Mouse (Mus musculus) hindbrain, embryonic 10.5 days (tissue): ENCODE measurements around the gene Slc2a8. TPM values are rescaled to one million over a fixed set of nuclear protein-coding genes. Genes with fewer than 3 reads are reported as not detected.
A peak's percentile ranks its signal among the peaks of the same experiment; 100 is the strongest.

Source experiments
- DNase-seq: peaks from one replicate; pipeline ENCODE4 v3.0.0-alpha.2; 2017; ENCODE audit warnings: low spot score
- H3K27ac ChIP-seq: fragments of 300-500 bp; sonication (generic); 2 replicates; pipeline ENCODE4 v1.5.1; 2016; ENCODE audit warnings: mild to moderate bottlenecking, moderate library complexity
- H3K27me3 ChIP-seq: fragments of 300-500 bp; sonication (generic); 2 replicates; pipeline ENCODE4 v1.6.1; 2016; ENCODE audit warnings: mild to moderate bottlenecking; ENCODE audit not compliant: poor library complexity, insufficient read depth, severe bottlenecking
- H3K36me3 ChIP-seq: fragments of 300-500 bp; sonication (generic); 2 replicates; pipeline ENCODE4 v1.6.1; 2016; ENCODE audit warnings: mild to moderate bottlenecking, moderate library complexity
- H3K4me1 ChIP-seq: fragments of 300-500 bp; sonication (generic); replicated peaks from 2 replicates; pipeline ENCODE4 v1.6.1; 2016; ENCODE audit warnings: mild to moderate bottlenecking
- H3K4me3 ChIP-seq: fragments of 300-500 bp; sonication (generic); 2 replicates; pipeline ENCODE4 v1.5.1; 2016; ENCODE audit warnings: mild to moderate bottlenecking, moderate library complexity
- H3K9me3 ChIP-seq: fragments of 300-500 bp; sonication (generic); 2 replicates; pipeline ENCODE4 v1.6.1; 2016; ENCODE audit warnings: mild to moderate bottlenecking, moderate library complexity
- WGBS: fragments of 180-500 bp; shearing (Covaris S2); methylation state at CpG from one replicate; pipeline ENCODE4 v1.1.7; 2016; 5-methylcytosine and 5-hydroxymethylcytosine counted together
- polyA plus RNA-seq: library from polyadenylated mRNA; unstranded; fragments of >200 nt; fragmentation: Nextera tagmentation; extraction: Ambion mirVana; gene quantifications from 2 replicates; pipeline ENCODE4 v1.2.1, GENCODE M21; 2016

Slc2a8 gene
- polyA plus RNA-seq, 1 experiment from 2014 or later = 27.4 TPM

GRCm38 (mm10) chr2:32966689-32967631, 14.9 kb downstream of the Slc2a8 start:
- peaks cover 64% of the 10 kb centered on the region for H3K4me1 ChIP-seq
- H3K4me3 ChIP-seq = peak overlapping the region; percentile 73
- H3K9me3 ChIP-seq = no peaks in the 10 kb centered on the region
- no peaks in the 10 kb centered on the region for H3K27me3 ChIP-seq
- peak overlapping the region; percentile 94 for H3K27ac ChIP-seq
- peak; percentile 86 for DNase-seq
- peaks cover 30% of the 10 kb centered on the region for H3K36me3 ChIP-seq
- WGBS = under 1% methylated on average over 55 of the region's 55 CpGs

DNA sequence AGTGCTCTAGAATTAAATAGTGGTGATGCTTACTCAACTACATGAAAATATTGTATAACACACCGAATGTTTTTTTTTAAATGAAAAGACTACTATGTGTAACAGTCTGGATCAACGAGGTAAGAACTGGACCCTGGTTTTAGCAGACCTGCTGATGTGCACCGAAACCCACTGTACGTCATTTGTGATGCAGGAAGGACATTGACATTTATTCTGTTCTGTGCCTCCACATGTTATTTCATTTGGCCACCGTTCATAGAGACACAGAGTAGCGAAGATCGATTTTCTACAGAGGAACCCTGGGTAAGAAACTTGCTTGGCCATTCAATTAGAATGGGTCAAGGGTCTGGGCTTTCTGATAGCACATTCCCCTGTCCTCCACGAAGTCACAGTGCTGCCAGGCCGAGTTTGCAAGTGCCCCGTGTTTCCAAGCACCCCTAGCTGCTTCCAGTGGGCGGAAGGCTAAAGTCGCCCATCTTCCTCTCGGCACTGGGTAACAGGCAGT, 15.6 kb downstream of the Slc2a8 start:
- peaks cover 30% of the 10 kb centered on the region for H3K36me3 ChIP-seq
- H3K4me1 ChIP-seq = peaks cover 66% of the 10 kb centered on the region
- H3K27ac ChIP-seq = peak overlapping the region; percentile 94
- H3K4me3 ChIP-seq = peak overlapping the region; percentile 73
- no peak for DNase-seq
- 12% methylated on average over 13 of the region's 13 CpGs for WGBS
- no peaks in the 10 kb centered on the region for H3K27me3 ChIP-seq
- no peaks in the 10 kb centered on the region for H3K9me3 ChIP-seq

DNA sequence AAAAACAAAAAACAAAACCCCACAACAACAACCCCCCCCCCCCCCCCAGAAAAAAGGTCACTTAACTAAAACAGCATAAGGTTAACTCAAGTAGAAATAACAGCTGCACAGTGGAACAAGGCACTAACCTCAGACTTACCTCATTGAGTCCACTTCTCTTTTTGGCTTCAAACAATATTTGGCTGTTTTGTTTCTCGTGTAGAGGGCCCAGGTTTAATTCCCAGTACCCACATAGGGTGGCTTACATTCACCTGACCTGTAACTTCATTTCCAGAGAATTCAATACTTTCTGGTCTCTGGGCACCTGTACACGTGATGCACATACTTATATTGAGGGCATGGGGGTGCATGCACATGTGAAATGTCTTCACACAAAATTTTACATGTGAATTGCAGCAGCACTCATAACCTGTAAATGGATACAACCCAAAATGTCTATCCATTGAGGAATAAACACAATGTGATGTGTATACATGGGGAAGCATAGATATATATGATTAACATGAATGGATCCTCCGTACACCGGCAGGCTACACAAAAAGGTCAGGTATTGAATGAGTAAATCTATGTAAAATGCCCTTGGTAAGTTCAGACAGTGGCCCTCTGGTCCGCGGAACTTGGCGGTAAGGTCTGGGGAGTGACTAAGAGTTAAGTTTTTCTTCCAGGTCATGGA, 16.2 kb downstream of the Slc2a8 start:
- WGBS = 17% methylated on average over 7 of the region's 7 CpGs
- Histone ChIP-seq H3K4me1 (peaks cover 70% of the 10 kb centered on the region), H3K27ac (no peak overlapping the region), H3K9me3 (no peaks in the 10 kb centered on the region), H3K4me3 (peak overlapping the region; percentile 73), H3K36me3 (peaks cover 30% of the 10 kb centered on the region), H3K27me3 (no peaks in the 10 kb centered on the region)
- DNase-seq = no peak

DNA sequence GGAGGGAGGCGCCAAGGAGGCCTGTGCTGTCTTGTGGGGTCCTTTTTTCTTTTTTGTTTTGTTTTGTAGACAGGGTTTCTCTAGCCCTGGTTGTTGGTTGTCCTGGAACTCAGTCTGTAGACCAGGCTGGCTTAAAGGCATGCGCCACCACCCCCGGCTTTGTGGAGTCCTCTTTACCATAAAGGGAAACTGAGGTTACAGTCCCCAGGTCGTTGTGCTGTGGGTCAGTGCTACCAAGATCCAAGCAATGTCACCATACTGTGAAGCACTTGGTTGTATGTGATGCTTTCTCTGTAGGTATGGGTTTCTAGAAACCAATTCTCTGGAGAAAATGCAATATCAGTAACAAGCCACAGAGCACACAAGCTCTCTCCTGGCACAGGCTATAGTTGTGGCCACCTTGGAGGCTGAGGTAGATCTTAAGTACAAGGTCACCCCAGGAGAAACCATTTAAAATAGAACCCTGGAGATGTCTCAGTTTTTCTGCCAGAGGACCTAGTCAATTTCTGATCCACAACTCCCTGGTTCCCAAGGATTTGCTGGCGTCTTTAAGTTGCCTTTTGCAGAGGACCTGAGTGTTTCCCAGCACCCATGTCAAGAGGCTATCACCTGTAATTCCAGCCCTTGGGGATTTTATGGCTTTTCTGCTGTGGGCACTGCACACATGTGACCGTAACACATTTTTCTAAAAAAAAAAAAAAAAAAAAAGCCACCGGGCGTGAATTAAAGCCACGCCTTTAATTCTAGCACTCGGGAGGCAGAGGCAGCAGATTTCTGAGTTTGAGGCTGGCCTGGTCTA, 17.0 kb downstream of the Slc2a8 start:
- Histone ChIP-seq H3K4me1 (peaks cover 76% of the 10 kb centered on the region), H3K4me3 (peak overlapping the region; percentile 98; the same call in 1 of the 2 replicates), H3K27me3 (no peaks in the 10 kb centered on the region), H3K9me3 (no peaks in the 10 kb centered on the region), H3K36me3 (peaks cover 30% of the 10 kb centered on the region), H3K27ac (no peak overlapping the region)
- WGBS = 31% methylated on average over 10 of the region's 10 CpGs
- no peak for DNase-seq

DNA sequence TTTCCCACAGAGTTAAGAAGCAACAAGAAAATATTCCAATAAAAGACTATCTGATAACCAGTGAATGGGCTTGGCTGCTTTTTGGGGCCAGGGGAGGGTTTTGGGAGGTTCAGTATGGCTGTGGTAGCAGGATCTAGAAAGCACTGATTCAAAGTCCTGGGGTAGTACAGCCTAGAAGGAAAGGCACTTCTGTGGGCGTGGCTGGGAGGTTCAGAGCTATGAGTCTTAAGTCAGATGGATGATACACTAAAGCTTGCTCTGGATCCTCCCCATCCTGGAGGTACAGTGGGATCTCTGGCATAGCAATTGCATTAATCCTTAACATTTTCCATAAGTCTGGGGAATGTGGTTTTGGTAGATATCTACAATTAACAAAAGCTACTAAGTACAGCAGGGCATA, 17.9 kb downstream of the Slc2a8 start:
- Histone ChIP-seq H3K27me3 (no peaks in the 10 kb centered on the region), H3K4me1 (peaks cover 76% of the 10 kb centered on the region), H3K27ac (no peak overlapping the region), H3K9me3 (no peaks in the 10 kb centered on the region), H3K36me3 (peaks cover 30% of the 10 kb centered on the region), H3K4me3 (peak overlapping the region; percentile 98)
- WGBS = 70% methylated on average over 1 of the region's 1 CpGs
- no peak for DNase-seq

DNA sequence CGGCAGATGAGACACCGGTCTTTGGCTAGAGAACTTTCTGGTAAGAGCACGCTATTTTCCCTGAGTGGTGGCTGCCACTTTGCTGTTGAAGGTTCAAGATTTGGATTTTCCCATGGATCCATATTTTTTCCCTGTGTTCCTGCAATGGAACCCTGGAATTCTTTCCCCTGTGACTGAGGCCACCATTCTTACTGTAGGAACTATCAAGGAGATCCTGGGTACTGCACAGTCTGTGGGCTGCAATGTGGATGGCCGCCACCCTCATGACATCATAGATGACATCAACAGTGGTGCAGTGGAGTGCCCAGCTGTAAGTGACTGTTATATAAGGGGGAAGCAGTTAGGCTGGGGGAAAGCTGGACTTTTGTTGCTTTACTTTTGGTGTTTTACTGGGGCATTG, 18.3 kb downstream of the Slc2a8 start:
- H3K27ac ChIP-seq = no peak overlapping the region
- H3K9me3 ChIP-seq = no peaks in the 10 kb centered on the region
- no peak for DNase-seq
- peaks cover 76% of the 10 kb centered on the region for H3K4me1 ChIP-seq
- H3K36me3 ChIP-seq = peaks cover 30% of the 10 kb centered on the region
- WGBS = 75% methylated on average over 4 of the region's 4 CpGs
- no peaks in the 10 kb centered on the region for H3K27me3 ChIP-seq
- H3K4me3 ChIP-seq = peak overlapping the region; percentile 98

DNA sequence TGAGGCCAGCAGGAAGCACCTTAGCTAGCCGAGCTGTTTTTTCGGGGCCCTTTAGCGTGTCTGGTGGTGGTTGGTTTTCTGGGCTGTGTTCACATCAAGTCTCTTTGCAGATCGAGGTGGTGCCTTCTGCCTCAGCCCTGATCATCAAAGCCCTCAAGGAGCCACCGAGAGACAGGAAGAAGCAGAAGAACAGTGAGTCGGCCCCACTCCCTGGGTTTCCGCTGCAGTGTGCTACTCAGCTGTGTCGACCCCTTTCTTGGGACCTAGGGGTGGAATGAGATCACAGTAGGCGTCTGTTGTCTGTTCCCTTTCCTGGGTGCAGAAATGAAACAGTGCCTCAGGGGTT, 19.0 kb downstream of the Slc2a8 start:
- peak overlapping the region; percentile 97 for H3K27ac ChIP-seq

GRCm38 (mm10) chr2:32962062-32962874, 19.6 kb downstream of the Slc2a8 start:
- Histone ChIP-seq H3K36me3 (peaks cover 41% of the 10 kb centered on the region), H3K4me3 (peak overlapping the region; percentile 98), H3K4me1 (peaks cover 66% of the 10 kb centered on the region), H3K27ac (peak overlapping the region; percentile 97), H3K9me3 (no peaks in the 10 kb centered on the region), H3K27me3 (no peaks in the 10 kb centered on the region)
- peak; percentile 46 for DNase-seq
- WGBS = under 1% methylated on average over 33 of the region's 33 CpGs

More for the DNA sequence above, 19.0 kb downstream of the Slc2a8 start:
- peaks cover 36% of the 10 kb centered on the region for H3K36me3 ChIP-seq
- peaks cover 71% of the 10 kb centered on the region for H3K4me1 ChIP-seq
- peak overlapping the region; percentile 98 for H3K4me3 ChIP-seq
- WGBS = 9% methylated on average over 9 of the region's 9 CpGs
- no peaks in the 10 kb centered on the region for H3K27me3 ChIP-seq
- no peaks in the 10 kb centered on the region for H3K9me3 ChIP-seq
- DNase-seq = no peak

DNA sequence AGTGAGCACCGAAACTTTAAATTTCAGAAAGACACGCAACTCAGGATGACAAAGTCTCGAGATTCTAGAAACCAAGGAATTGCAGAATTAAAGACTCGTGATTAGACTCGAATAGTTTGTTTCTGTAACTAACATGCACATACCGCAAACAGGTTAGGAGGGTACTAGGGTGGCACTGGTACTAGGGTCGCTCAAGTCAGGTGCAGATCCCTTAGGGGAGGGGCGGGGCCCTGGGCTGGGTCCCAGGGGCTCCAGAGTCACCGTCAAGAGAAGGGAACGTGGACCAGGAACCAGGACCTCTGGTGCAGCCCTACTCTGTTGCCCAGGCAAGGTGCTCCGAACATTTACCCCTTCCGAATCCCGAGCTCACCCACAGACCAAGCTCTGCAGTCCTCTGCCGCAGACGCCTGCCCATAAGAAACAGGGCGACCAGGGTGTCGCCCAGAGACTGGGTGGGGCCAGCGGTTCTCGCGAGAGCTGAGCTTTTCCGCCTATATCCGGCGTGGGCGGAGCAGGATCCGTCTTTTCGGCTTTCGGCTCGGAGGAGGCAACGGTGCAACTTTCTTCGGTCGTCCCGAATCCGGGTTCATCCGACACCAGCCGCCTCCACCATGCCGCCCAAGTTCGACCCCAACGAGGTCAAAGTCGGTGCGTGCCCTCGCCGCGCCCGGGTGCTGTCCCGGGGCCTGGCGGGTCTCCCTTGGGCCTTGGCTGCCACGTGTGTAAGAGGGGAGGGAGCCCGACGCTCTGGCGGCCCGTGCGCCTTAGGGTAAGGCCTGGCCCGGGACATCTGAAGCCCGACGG, 20.5 kb downstream of the Slc2a8 start, which contains the start of the genes Rpl12 and Lrsam1:
Gene Rpl12 (plus strand): TSS at position 368 of the 804 bp plus-strand sequence.
Gene Lrsam1 (minus strand): TSS at position 423 of the 804 bp plus-strand sequence.
- peak; percentile 95 for DNase-seq
- H3K4me3 ChIP-seq = peak within 1 kb of the TSS; percentile 98
- H3K9me3 ChIP-seq = no peaks in the 10 kb centered on the region
- H3K36me3 ChIP-seq = peaks cover 50% of the 10 kb centered on the region
- peaks cover 57% of the 10 kb centered on the region for H3K4me1 ChIP-seq
- peak within 1 kb of the TSS; percentile 97 for H3K27ac ChIP-seq
- H3K27me3 ChIP-seq = no peaks in the 10 kb centered on the region
- WGBS = 3% methylated on average over 55 of the region's 55 CpGs

DNA sequence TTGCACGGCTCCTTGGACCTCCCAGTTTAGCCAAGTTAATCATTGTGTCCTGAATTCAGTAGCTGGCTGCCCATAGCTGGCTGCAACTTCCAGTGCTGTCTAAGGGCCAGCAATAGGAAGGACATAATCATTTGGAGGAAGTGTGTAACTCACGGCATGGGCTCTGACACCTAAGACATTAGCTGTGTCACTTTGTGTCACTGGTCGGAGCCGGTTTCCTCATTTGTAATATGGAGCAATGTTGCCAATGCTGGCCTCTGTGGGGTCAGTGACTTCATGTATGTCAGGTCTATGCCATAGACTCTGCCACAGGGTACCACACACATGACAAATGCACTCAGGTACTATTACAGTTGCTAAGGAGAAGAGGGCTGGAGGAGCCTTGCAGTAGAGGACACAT, 21.6 kb downstream of the Slc2a8 start:
- Histone ChIP-seq H3K27me3 (no peaks in the 10 kb centered on the region), H3K4me3 (peak overlapping the region; percentile 98), H3K4me1 (peaks cover 47% of the 10 kb centered on the region), H3K9me3 (no peaks in the 10 kb centered on the region), H3K36me3 (peaks cover 60% of the 10 kb centered on the region), H3K27ac (no peak overlapping the region)
- 93% methylated on average over 4 of the region's 4 CpGs for WGBS
- no peak for DNase-seq

DNA sequence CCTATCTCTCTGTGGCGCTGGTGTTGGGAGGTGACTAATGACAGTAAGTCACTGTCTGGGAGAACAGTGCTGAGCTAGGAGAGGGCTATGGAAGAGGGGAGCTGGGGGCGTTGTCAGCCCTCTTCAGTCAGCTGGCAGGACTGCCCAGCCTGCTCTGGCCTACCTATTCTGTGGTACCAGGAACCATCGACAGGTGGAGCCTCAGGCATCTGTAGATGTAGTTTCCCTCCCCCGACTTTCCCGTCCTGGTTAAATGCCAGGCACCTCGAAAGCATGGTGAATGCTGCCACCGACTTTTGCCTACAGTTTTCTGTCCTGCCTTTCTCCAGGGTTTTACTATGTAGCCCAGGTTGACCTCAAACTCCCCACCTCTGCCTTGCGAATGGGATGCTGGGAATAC, 24.5 kb downstream of the Slc2a8 start:
- peaks cover 59% of the 10 kb centered on the region for H3K36me3 ChIP-seq
- no peak overlapping the region for H3K4me3 ChIP-seq
- DNase-seq = no peak
- peaks cover 5% of the 10 kb centered on the region for H3K9me3 ChIP-seq
- peaks cover 25% of the 10 kb centered on the region for H3K4me1 ChIP-seq
- 65% methylated on average over 8 of the region's 8 CpGs for WGBS
- H3K27ac ChIP-seq = no peak overlapping the region
- H3K27me3 ChIP-seq = no peaks in the 10 kb centered on the region
